Mouse (Mus musculus) heart, adult 2 months (tissue): Measurements from ENCODE around the gene Klk1b16. TPM values are rescaled to one million over a fixed set of nuclear protein-coding genes. Genes with fewer than 3 reads are reported as not detected.
"Not testable (repeated sequence)": the region's sequence is repeated elsewhere in the genome, so short reads cannot be mapped to it uniquely, and the experiment has no call there.

Experiments
- DNase-seq, 2 experiments: peaks; one replicate each; pipeline ENCODE4 v3.0.0; 2021
- H3K27ac ChIP-seq: fragments of 200-600 bp; 2 replicates; pipeline ENCODE4 v1.8.1; 2022
- H3K27me3 ChIP-seq: fragments of 200-500 bp; 2 replicates; pipeline ENCODE4 v1.6.1; 2012; ENCODE audit warnings: mild to moderate bottlenecking, low read length, inconsistent platforms, mixed read lengths; ENCODE audit not compliant: control insufficient read depth, insufficient read depth
- H3K36me3 ChIP-seq: fragments of 200-500 bp; 2 replicates; pipeline ENCODE4 v1.6.1; 2012; ENCODE audit warnings: low read length, inconsistent platforms; ENCODE audit not compliant: control insufficient read depth, insufficient read depth
- H3K4me1 ChIP-seq: fragments of 200-500 bp; 2 replicates; pipeline ENCODE4 v1.6.1; 2011; ENCODE audit warnings: low read length; ENCODE audit not compliant: control insufficient read depth, insufficient read depth
- H3K4me3 ChIP-seq: fragments of 200-600 bp; 2 replicates; pipeline ENCODE4 v1.8.1; 2022
- H3K79me2 ChIP-seq: fragments of 200-500 bp; replicated peaks from 2 replicates; pipeline ENCODE4 v1.6.1; 2012; ENCODE audit warnings: mild to moderate bottlenecking, inconsistent platforms, low read length, moderate library complexity, mixed read lengths; ENCODE audit not compliant: control insufficient read depth, insufficient read depth
- H3K9ac ChIP-seq: fragments of 200-500 bp; 2 replicates; pipeline ENCODE4 v1.6.1; 2012; ENCODE audit warnings: low read depth, mild to moderate bottlenecking, control low read depth, inconsistent platforms, low read length, mixed read lengths
- CTCF ChIP-seq: fragments of 200-600 bp; IDR thresholded peaks from 2 replicates; pipeline ENCODE4 v1.8.1; 2022; ENCODE audit warnings: antibody characterized with exemption, mild to moderate bottlenecking, moderate library complexity
- EP300 ChIP-seq: fragments of 200-500 bp; IDR thresholded peaks from 2 replicates; pipeline ENCODE4 v1.6.1; 2011; ENCODE audit warnings: low read depth, low read length, control low read depth; ENCODE audit not compliant: insufficient read depth
- POLR2A ChIP-seq: fragments of 200-500 bp; IDR thresholded peaks from 2 replicates; pipeline ENCODE4 v1.6.1; 2011; ENCODE audit warnings: mild to moderate bottlenecking, low read depth, low read length, control low read depth; ENCODE audit not compliant: insufficient read depth
- WGBS: fragments of 180-500 bp; shearing (Covaris S2); methylation state at CpG from one replicate; pipeline ENCODE4 v1.1.7; 2018; 5-methylcytosine and 5-hydroxymethylcytosine counted together
- intact Hi-C: fragments of 180-260 bp; cut with DNase I; formaldehyde crosslinking; loops from one replicate; pipeline ENCODE4 v1.15.1; 2025
- long read RNA-seq: library from polyadenylated mRNA; stranded (forward); transcript quantifications from one replicate; pipeline ENCODE4 v2.0.0, GENCODE M21; 2021
- polyA plus RNA-seq: library from polyadenylated mRNA; depleted of rRNA; stranded (reverse); fragments of >200 nt; gene quantifications from 2 replicates; pipeline ENCODE4 v1.2.3, GENCODE M21; 2012; rRNA removed
- total RNA-seq, 2 experiments: library from RNA; stranded (reverse); gene quantifications; 2 replicates each; pipeline ENCODE4 v1.2.3; 2021

Klk1b16 gene
- total RNA-seq (not detected), polyA plus RNA-seq (not detected in 2 replicates)
- long read RNA-seq = 0 reads

DNA sequence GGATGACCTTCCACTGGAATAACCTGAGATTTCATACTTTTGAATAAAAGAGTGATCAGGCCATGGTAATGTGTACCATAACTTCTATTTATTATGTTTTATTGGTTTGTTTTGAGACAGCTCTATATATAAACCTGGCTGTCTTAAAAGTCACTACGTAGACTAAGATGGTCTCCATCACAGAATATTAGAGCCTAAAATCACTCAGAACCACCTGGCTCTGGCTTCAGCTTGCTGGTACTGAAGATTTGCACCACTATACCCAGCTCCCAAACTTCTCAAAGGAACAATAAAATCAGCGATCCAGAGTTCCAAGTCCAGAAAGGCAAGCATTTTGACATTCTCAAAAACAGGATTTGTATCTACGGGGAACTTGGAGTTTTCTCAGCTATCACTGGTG is at the start of gene Klk1b16:
Gene Klk1b16 (plus strand): TSS at position 301 of the 400 bp plus-strand sequence.
- no peak for DNase-seq

DNA sequence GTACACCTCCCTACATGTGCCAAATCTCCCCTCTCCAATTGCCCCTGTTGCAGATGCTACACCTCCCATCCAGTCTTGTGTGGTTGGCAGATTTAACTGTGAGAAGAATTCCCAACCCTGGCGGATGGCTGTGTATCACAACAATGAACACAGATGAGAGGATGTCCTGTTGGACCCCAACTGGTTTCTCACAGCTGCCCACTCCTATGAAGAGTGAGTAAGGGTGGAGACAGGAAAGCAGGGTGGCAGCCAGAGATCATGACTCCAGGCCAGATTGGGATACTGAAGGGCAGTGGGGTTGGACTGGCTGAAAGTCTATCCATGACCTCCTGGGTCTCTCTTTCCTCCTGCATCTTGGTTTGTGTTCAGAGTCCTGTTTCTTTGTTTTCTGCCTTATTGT is 40.5 kb upstream of the Klk1b16 start:
- Histone ChIP-seq H3K36me3 (no peaks in the 10 kb centered on the region), H3K9ac (no peak overlapping the region), H3K4me3 (no peak overlapping the region), H3K79me2 (no peaks in the 10 kb centered on the region), H3K27me3 (no peaks in the 10 kb centered on the region), H3K4me1 (no peaks in the 10 kb centered on the region), H3K27ac (no peak overlapping the region)
- no peak for DNase-seq
- intact Hi-C loops = no loop called here
- TF ChIP-seq EP300 (no peak), CTCF (no peak), POLR2A (no peak)
- 69% methylated on average over 1 of the region's 1 CpGs for WGBS

More for the DNA sequence above, at the start of gene Klk1b16:
- intact Hi-C loops = no loop called here
- TF ChIP-seq CTCF (no peak), EP300 (no peak), POLR2A (no peak)
- Histone ChIP-seq H3K27me3 (no peaks in the 10 kb centered on the region), H3K79me2 (no peaks in the 10 kb centered on the region), H3K9ac (no peak within 1 kb of the TSS), H3K4me1 (no peaks in the 10 kb centered on the region), H3K4me3 (no peak within 1 kb of the TSS), H3K36me3 (no peaks in the 10 kb centered on the region), H3K27ac (no peak within 1 kb of the TSS)
- WGBS = 90% methylated on average over 3 of the region's 3 CpGs

DNA sequence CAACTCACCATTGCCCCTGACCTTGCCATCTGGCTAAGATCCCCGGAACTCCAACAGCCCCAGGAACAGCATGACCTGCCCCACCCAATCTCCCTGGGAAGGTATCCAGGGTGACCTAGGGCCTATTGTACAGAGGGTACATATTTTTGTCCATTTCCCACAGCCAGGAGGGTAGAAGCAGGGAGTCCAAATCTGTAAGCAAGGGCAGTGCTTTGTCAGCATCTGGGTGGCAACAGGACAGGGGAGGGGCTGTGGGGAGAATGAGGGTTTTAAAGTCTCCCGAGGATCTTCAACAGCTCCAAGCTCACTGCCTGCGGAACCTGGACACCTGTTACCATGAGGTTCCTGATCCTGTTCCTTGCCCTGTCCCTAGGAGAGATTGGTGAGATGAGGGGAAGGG is 34.5 kb upstream of the Klk1b16 start, which contains the start of gene Klk1b21:
Gene Klk1b21 (plus strand): TSS at position 301 of the 400 bp plus-strand sequence.
- H3K27ac ChIP-seq, H3K4me3 ChIP-seq, H3K27me3 ChIP-seq, DNase-seq, intact Hi-C loops, H3K79me2 ChIP-seq, H3K36me3 ChIP-seq, H3K9ac ChIP-seq, H3K4me1 ChIP-seq: not testable (repeated sequence)
- 73% methylated on average over 3 of the region's 3 CpGs for WGBS

DNA sequence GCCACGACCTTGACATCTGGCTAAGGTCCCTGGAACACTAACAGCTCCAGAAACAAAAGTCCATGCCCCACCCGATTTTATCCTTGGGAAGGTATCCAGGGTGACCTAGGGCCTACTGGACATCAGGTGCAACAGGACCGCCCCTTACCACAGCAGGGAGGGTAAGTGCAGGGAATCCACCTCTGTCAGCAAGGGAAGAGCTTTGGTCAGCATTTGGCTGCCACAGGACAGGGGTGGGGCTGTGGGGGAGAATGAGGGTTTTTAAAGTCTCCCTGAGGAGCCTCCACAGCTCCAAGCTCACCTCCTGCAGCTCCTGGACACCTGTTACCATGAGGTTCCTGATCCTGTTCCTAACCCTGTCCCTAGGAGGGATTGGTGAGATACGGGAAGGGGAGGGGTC is 24.2 kb upstream of the Klk1b16 start, which contains the start of gene Klk1b22:
Gene Klk1b22 (plus strand): TSS at position 301 of the 400 bp plus-strand sequence.
- no peaks in the 10 kb centered on the region for H3K79me2 ChIP-seq
- H3K4me1 ChIP-seq = no peaks in the 10 kb centered on the region
- no peaks in the 10 kb centered on the region for H3K36me3 ChIP-seq
- WGBS = 53% methylated on average over 4 of the region's 4 CpGs
- H3K4me3 ChIP-seq = no peak within 1 kb of the TSS
- TF ChIP-seq POLR2A (no peak), CTCF (no peak), EP300 (no peak)
- DNase-seq = no peak
- no peak within 1 kb of the TSS for H3K27ac ChIP-seq
- no peak within 1 kb of the TSS for H3K9ac ChIP-seq
- intact Hi-C loops = no loop called here
- H3K27me3 ChIP-seq = no peaks in the 10 kb centered on the region

DNA sequence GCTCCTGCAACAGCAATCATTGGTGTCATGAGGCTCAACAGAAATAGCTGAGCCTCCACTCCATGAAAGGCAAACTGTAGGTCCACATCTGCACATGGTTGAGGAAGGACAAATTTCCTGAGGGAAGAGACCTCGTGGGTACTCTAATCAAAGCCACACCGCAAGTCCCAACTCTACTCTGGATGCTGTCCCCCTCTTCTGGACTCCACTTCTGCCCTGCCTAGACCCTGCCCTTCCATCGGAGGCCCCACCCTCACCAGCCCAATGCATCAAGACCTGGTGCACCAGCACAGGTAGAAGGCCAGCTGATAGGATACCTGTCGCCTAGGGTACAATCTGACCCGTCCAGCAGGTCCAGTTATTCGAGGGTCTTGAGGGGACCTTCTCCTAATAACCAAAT is 13.1 kb upstream of the Klk1b16 start:
- no peak overlapping the region for H3K9ac ChIP-seq
- no peak for TF ChIP-seq CTCF
- no peak for TF ChIP-seq EP300
- TF ChIP-seq POLR2A = no peak
- H3K79me2 ChIP-seq = no peaks in the 10 kb centered on the region
- no peak overlapping the region for H3K27ac ChIP-seq
- no peaks in the 10 kb centered on the region for H3K27me3 ChIP-seq
- H3K4me1 ChIP-seq = no peaks in the 10 kb centered on the region
- DNase-seq = no peak
- 80% methylated on average over 6 of the region's 6 CpGs for WGBS
- no peaks in the 10 kb centered on the region for H3K36me3 ChIP-seq
- no peak overlapping the region for H3K4me3 ChIP-seq
- intact Hi-C loops = no loop called here

DNA sequence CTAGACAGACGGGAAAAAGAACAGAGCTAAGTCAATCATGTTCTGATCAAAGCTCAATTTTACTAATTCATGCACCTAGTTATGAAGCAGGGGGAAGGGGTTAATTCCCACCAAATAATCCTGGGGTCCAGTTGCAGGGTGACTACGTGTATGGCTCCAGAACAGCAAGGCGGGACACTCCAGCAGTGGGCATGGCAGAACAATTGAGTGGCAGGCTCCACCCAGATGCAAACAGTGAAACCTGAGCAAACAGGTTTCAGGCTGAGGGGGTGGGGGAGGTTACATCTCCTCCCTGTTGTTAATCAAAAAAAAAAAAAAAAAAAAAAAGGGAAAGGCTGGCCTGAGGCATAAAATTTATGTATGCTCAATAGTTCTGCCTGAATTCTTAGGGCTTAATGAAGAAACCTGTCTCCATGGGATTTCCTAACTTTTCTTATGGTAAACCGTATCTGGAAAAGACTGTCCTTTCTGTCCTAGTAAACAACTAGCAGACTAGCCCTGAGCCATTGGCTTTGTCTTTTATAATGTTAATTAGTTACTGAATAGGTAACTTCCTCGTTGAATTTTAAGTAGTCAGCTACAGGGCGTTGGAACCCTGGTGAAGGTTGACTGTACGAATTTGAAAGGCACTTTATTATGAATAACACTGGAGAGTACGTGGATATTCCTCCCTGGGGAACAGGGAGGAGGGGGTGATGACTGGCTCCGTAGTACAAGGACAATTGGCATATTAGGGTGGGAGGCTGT is 42.9 kb downstream of the Klk1b16 start:
- Histone ChIP-seq H3K27me3 (no peaks in the 10 kb centered on the region), H3K4me3 (no peak overlapping the region), H3K4me1 (no peaks in the 10 kb centered on the region), H3K79me2 (no peaks in the 10 kb centered on the region), H3K36me3 (no peaks in the 10 kb centered on the region), H3K9ac (no peak overlapping the region), H3K27ac (no peak overlapping the region)
- no peak for TF ChIP-seq CTCF
- TF ChIP-seq EP300 = no peak
- no peak for TF ChIP-seq POLR2A
- intact Hi-C loops = no loop called here
- no peak for DNase-seq
- 72% methylated on average over 9 of the region's 9 CpGs for WGBS

DNA sequence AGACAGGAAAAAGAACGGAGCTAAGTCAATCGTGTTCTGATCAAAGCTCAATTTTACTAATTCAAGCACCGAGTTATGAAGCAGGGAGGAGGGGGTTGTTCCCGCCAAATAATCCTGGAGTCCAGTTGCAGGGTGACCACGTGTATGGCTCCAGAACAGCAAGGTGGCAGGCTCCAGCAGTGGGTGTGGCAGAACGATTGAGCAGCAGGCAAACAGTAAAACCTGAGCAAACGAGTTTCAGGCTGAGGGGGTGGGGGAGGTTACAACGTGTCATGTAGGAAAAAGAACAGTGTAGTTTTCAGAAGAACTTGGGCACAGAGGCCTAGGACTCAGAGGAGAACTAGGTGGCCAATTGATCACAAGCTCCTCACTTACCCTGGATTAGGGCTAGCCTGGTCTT is 49.9 kb downstream of the Klk1b16 start:
- H3K79me2 ChIP-seq, H3K36me3 ChIP-seq, DNase-seq, H3K27ac ChIP-seq, H3K4me3 ChIP-seq, intact Hi-C loops, H3K4me1 ChIP-seq, H3K9ac ChIP-seq, H3K27me3 ChIP-seq: not testable (repeated sequence)
- 60% methylated on average over 8 of the region's 8 CpGs for WGBS

DNA sequence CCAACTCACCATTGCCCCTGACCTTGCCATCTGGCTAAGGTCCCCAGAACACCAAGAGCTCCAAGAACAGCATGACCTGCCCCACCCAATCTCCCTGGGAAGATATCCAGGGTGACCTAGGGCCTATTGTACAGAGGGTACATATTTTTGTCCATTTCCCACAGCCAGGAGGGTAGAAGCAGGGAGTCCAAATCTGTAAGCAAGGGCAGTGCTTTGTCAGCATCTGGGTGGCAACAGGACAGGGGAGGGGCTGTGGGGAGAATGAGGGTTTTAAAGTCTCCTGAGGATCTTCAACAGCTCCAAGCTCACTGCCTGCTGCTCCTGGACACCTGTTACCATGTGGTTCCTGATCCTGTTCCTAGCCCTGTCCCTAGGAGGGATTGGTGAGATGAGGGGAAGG is 51.4 kb downstream of the Klk1b16 start, which contains the start of gene Klk1b24:
Gene Klk1b24 (plus strand): TSS at position 301 of the 400 bp plus-strand sequence.
- intact Hi-C loops, H3K36me3 ChIP-seq, H3K9ac ChIP-seq, H3K27ac ChIP-seq, H3K79me2 ChIP-seq, H3K27me3 ChIP-seq, DNase-seq, H3K4me3 ChIP-seq, H3K4me1 ChIP-seq: not testable (repeated sequence)
